Mouse (Mus musculus) forebrain, embryonic 15.5 days (tissue): ENCODE measurements at regions not wholly inside any gene's neighbourhood (a gene's known extent, or its start where the extent isn't known, plus 50 kb on each side); places are given as distances from the start of the nearest gene placed in this dataset. TPM values are rescaled to one million over a fixed set of nuclear protein-coding genes. Genes with fewer than 3 reads are reported as not detected.

ENCODE experiments used
- ATAC-seq: fragments of 200-750 bp; cut with Nextera tagmentation; replicated peaks from 2 replicates; pipeline ENCODE4 v1.8.0; 2017; ENCODE audit warnings: mild to moderate bottlenecking, moderate TSS enrichment, moderate library complexity
- H3K27ac ChIP-seq: fragments of 300-500 bp; sonication (generic); replicated peaks from 2 replicates; pipeline ENCODE4 v1.5.1; 2015; ENCODE audit warnings: mild to moderate bottlenecking, inconsistent platforms
- H3K27me3 ChIP-seq: fragments of 300-500 bp; sonication (generic); 2 replicates; pipeline ENCODE4 v1.6.1; 2015; ENCODE audit warnings: inconsistent platforms
- H3K36me3 ChIP-seq: fragments of 300-500 bp; sonication (generic); 2 replicates; pipeline ENCODE4 v1.6.1; 2015; ENCODE audit warnings: mild to moderate bottlenecking, inconsistent platforms
- H3K4me1 ChIP-seq: fragments of 300-500 bp; sonication (generic); 2 replicates; pipeline ENCODE4 v1.6.1; 2015; ENCODE audit warnings: inconsistent platforms
- H3K4me2 ChIP-seq: fragments of 300-500 bp; sonication (generic); replicated peaks from 2 replicates; pipeline ENCODE4 v1.6.1; 2015; ENCODE audit warnings: mild to moderate bottlenecking, inconsistent platforms
- H3K4me3 ChIP-seq: fragments of 300-500 bp; sonication (generic); 2 replicates; pipeline ENCODE4 v1.5.1; 2015; ENCODE audit warnings: mild to moderate bottlenecking, inconsistent platforms
- H3K9ac ChIP-seq: fragments of 300-500 bp; sonication (generic); replicated peaks from 2 replicates; pipeline ENCODE4 v1.6.1; 2015; ENCODE audit warnings: mild to moderate bottlenecking, inconsistent platforms
- H3K9me3 ChIP-seq: fragments of 300-500 bp; sonication (generic); 2 replicates; pipeline ENCODE4 v1.6.1; 2016; ENCODE audit warnings: inconsistent platforms
- WGBS: fragments of 180-500 bp; shearing (Covaris S2); methylation state at CpG from one replicate; pipeline ENCODE4 v1.1.7; 2015; ENCODE audit warnings: mixed read lengths; 5-methylcytosine and 5-hydroxymethylcytosine counted together
- microRNA-seq: library from miRNA; unstranded; fragments of <30 nt; microRNA quantifications from one replicate; pipeline ENCODE4, GENCODE M21; 2016

DNA sequence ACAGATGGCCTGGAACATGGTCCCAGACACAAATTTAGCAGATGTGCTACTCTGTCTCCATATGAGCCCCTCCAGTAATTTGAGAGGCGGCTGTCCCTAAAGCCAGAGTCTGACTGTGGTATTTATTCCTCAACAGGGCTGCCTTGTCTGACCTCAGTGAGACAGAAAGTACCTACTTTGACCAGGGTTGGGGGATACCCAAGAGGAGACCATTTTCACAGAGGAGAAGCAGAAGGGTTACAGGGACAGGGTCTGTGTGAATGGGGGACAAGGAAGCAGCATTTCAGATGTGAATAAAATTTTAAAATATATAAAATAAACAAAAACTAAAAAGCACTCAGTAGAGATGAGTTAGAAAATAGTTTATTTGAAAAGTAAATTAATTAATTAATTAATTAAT, 339.8 kb upstream of the Cdh18 start:
- H3K27ac ChIP-seq = no peak overlapping the region
- H3K4me1 ChIP-seq = no peaks in the 10 kb centered on the region
- no peak overlapping the region for H3K9ac ChIP-seq
- no peaks in the 10 kb centered on the region for H3K9me3 ChIP-seq
- no peak overlapping the region for H3K4me2 ChIP-seq
- 88% methylated on average over 1 of the region's 1 CpGs for WGBS
- ATAC-seq = no peak
- no peaks in the 10 kb centered on the region for H3K27me3 ChIP-seq
- H3K4me3 ChIP-seq = no peak overlapping the region
- no peaks in the 10 kb centered on the region for H3K36me3 ChIP-seq

DNA sequence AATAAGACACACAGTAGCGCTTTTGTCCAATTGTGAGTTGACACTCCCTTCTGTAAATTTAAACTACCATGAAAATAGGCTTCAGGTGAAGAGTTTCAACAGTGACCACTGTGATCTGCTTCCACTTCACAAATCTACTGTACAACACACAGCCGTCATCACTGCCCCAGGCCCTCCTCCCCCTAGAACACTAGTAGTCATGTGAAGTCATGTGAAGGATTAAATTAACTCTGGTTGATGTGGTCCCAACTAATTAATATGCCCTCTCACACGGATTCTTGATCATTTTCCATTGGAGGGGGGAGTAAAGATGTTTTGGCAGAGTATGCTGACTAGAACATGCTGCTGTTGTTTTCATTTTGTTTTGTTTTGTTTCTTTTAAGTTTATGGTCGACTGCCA, 316.2 kb upstream of the Cdh18 start:
- Histone ChIP-seq H3K27me3 (no peaks in the 10 kb centered on the region), H3K4me3 (no peak overlapping the region), H3K9me3 (no peaks in the 10 kb centered on the region), H3K36me3 (no peaks in the 10 kb centered on the region), H3K9ac (no peak overlapping the region), H3K27ac (no peak overlapping the region), H3K4me1 (no peaks in the 10 kb centered on the region), H3K4me2 (no peak overlapping the region)
- ATAC-seq = 0 out of 2 replicates have a peak, but pooled peaks have one; percentile 53
- 50% methylated on average over 4 of the region's 4 CpGs for WGBS

DNA sequence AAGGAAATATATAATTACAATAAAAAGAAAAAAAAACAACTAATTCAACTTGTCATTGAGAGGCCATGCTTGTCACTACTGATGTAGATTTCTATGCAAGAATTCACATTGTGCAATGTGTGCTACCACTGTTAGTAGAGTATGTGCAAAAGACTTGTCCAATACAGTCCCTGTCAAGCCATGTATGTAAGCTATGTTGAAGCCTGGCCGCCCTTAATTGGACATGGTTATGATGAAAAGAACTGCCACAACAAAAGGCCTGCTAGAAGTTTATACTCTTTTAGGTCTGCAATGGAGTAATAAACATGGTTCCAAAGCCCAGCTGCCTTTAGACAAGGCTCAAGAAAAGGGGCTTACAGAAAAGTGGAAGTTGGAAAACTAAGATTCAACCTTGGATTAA, 267.9 kb upstream of the Cdh18 start:
- Histone ChIP-seq H3K4me3 (no peak overlapping the region), H3K27me3 (no peaks in the 10 kb centered on the region), H3K4me1 (no peaks in the 10 kb centered on the region), H3K27ac (no peak overlapping the region), H3K9ac (no peak overlapping the region), H3K4me2 (no peak overlapping the region), H3K9me3 (no peaks in the 10 kb centered on the region), H3K36me3 (no peaks in the 10 kb centered on the region)
- 79% methylated on average over 1 of the region's 1 CpGs for WGBS
- no peak for ATAC-seq

DNA sequence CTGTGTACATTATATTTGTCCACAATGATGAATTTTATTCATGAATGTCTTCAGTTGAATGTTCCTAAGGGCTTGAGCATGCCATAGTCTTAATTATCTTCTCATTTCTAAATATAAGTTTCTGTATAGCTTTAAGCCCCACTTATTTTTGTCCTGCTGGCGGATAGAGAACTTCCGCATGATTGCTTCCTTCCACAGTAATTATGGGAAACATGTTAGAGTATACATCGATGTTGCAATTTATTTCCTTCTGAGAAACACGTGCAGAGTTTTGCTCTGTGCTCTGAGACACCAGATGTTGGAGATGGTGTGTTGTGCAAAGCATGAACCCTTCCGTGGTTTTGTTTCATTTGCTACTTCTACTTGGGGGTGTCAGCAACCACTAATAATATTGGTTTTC, 237.8 kb upstream of the Cdh18 start:
- Histone ChIP-seq H3K4me2 (no peak overlapping the region), H3K4me1 (no peaks in the 10 kb centered on the region), H3K9ac (no peak overlapping the region), H3K36me3 (no peaks in the 10 kb centered on the region), H3K27me3 (no peaks in the 10 kb centered on the region), H3K4me3 (no peak overlapping the region), H3K27ac (no peak overlapping the region), H3K9me3 (no peaks in the 10 kb centered on the region)
- 61% methylated on average over 5 of the region's 5 CpGs for WGBS
- ATAC-seq = no peak

DNA sequence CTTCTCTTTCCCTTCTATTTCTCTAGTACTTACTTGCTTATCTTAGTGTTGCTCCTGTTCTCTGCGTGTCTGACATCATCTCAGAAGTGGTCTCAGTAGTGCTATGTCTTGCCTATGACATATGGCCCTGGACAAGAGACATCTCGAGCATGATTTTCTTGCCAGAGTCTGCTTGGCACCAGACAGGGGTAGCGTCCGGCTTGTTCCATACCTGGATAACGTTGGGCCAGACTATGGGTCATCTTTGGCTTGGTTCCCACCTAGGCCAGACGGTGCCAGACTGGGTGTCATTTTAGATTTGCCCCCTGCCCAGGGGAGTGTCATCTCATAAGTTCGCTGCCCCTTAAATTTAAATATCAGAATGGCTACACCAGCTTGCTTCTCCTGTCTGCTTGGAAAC, 229.8 kb upstream of the Cdh18 start:
- no peaks in the 10 kb centered on the region for H3K9me3 ChIP-seq
- no peaks in the 10 kb centered on the region for H3K27me3 ChIP-seq
- H3K4me1 ChIP-seq = no peaks in the 10 kb centered on the region
- no peak overlapping the region for H3K9ac ChIP-seq
- H3K4me2 ChIP-seq = no peak overlapping the region
- no peak for ATAC-seq
- 88% methylated on average over 7 of the region's 7 CpGs for WGBS
- H3K4me3 ChIP-seq = no peak overlapping the region
- H3K27ac ChIP-seq = no peak overlapping the region
- H3K36me3 ChIP-seq = no peaks in the 10 kb centered on the region

DNA sequence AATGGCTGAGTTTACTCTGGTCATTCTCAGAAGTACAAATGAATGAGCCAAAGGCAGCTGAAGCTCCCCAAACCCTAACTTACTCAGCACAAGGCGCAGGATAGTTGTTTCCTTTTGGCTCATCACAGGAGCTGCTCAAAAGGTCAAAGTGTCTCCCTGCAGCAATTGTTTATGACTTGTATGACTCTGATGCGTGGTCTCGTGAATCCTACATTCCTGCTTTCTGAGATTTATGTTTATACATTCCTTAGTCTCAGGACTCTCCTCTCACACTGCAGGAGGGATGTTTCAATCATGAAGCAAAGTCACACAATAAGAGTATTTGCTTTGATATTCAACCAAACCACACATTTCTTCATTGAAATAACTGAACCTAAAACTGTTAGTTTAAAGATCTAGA, 209.9 kb upstream of the Cdh18 start:
- H3K36me3 ChIP-seq = no peaks in the 10 kb centered on the region
- 76% methylated on average over 3 of the region's 3 CpGs for WGBS
- H3K9ac ChIP-seq = no peak overlapping the region
- ATAC-seq = no peak
- H3K4me2 ChIP-seq = no peak overlapping the region
- no peaks in the 10 kb centered on the region for H3K4me1 ChIP-seq
- no peak overlapping the region for H3K27ac ChIP-seq
- no peaks in the 10 kb centered on the region for H3K9me3 ChIP-seq
- H3K4me3 ChIP-seq = no peak overlapping the region
- no peaks in the 10 kb centered on the region for H3K27me3 ChIP-seq

DNA sequence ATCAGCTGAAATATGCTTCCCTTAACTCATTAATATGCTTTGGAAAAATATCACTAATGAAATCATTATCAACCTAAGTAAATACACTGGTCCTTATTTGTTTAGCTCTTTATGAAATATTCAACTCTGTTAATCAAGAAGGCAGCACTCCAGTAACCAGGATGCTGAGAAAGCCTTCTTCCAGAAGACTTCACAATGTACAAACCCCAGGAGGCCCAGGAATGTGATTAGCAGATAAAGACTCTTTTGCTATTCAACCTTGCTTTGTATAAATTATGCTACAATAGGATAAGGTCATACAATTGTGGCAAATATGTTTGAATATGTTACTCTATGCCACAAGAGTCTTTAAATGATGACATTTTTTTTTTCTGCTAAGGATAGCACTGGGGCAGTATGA, 204.5 kb upstream of the Cdh18 start:
- Histone ChIP-seq H3K9ac (no peak overlapping the region), H3K4me1 (no peaks in the 10 kb centered on the region), H3K4me3 (no peak overlapping the region), H3K4me2 (no peak overlapping the region), H3K27ac (no peak overlapping the region), H3K36me3 (no peaks in the 10 kb centered on the region), H3K9me3 (no peaks in the 10 kb centered on the region), H3K27me3 (no peaks in the 10 kb centered on the region)
- no peak for ATAC-seq

DNA sequence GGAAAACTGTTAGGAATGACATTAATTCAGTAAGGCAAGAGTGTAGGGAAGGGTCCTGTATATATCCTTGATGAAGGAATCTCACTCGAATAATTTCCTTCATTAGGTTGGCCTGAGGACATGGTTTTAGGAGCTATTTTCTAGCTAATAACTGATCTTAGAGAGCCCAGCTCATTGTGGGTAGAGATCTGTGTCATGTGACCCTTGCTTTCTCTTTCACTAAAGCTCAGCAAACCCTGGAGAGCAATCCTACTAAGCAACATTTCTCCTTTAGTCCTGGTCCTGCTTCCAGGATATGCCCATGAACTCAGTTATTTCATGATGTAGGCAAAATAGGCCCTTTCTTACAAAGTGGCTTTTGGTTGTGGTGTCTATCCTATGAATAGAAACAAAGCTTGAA, 197.3 kb upstream of the Cdh18 start:
- Histone ChIP-seq H3K27me3 (no peaks in the 10 kb centered on the region), H3K9me3 (no peaks in the 10 kb centered on the region), H3K36me3 (no peaks in the 10 kb centered on the region), H3K27ac (no peak overlapping the region), H3K4me1 (no peaks in the 10 kb centered on the region), H3K4me2 (no peak overlapping the region), H3K4me3 (no peak overlapping the region), H3K9ac (no peak overlapping the region)
- WGBS = 89% methylated on average over 1 of the region's 1 CpGs
- ATAC-seq = no peak

Small RNAs in the stretch of these regions (microRNA-seq; reads per million reads assigned to microRNA genes)
- gene Gm27525 = not detected
